Mouse (Mus musculus) forebrain, embryonic 12.5 days (tissue): ENCODE data around the gene Cox19. TPM values are rescaled to one million over a fixed set of nuclear protein-coding genes. Genes with fewer than 3 reads are reported as not detected.

Source experiments
- ATAC-seq: fragments of 200-750 bp; cut with Nextera tagmentation; 2 replicates; pipeline ENCODE4 v1.8.0; 2017; ENCODE audit warnings: moderate TSS enrichment; ENCODE audit not compliant: low FRiP score
- H3K27ac ChIP-seq: fragments of 300-500 bp; sonication (generic); 2 replicates; pipeline ENCODE4 v1.5.1; 2016; ENCODE audit warnings: mild to moderate bottlenecking
- H3K27me3 ChIP-seq: fragments of 300-500 bp; sonication (generic); 2 replicates; pipeline ENCODE4 v1.6.1; 2016; ENCODE audit warnings: mild to moderate bottlenecking
- H3K36me3 ChIP-seq: fragments of 300-500 bp; sonication (generic); replicated peaks from 2 replicates; pipeline ENCODE4 v1.6.1; 2016; ENCODE audit warnings: mild to moderate bottlenecking
- H3K4me1 ChIP-seq: fragments of 300-500 bp; sonication (generic); 2 replicates; pipeline ENCODE4 v1.6.1; 2016
- H3K4me2 ChIP-seq: fragments of 300-500 bp; sonication (generic); 2 replicates; pipeline ENCODE4 v1.6.1; 2016; ENCODE audit warnings: mild to moderate bottlenecking, moderate library complexity
- H3K4me3 ChIP-seq: fragments of 300-500 bp; sonication (generic); replicated peaks from 2 replicates; pipeline ENCODE4 v1.5.1; 2016; ENCODE audit warnings: mild to moderate bottlenecking
- H3K9ac ChIP-seq: fragments of 300-500 bp; sonication (generic); 2 replicates; pipeline ENCODE4 v1.6.1; 2016; ENCODE audit warnings: mild to moderate bottlenecking
- H3K9me3 ChIP-seq: fragments of 300-500 bp; sonication (generic); 2 replicates; pipeline ENCODE4 v1.6.1; 2016
- WGBS: fragments of 180-500 bp; shearing (Covaris S2); methylation state at CpG from one replicate; pipeline ENCODE4 v1.1.7; 2016; 5-methylcytosine and 5-hydroxymethylcytosine counted together
- polyA plus RNA-seq: library from polyadenylated mRNA; unstranded; fragments of >200 nt; fragmentation: Nextera tagmentation; extraction: Ambion mirVana; gene quantifications from 2 replicates; pipeline ENCODE4 v1.2.1, GENCODE M21; 2016

The Cox19 gene
- polyA plus RNA-seq, 1 experiment from 2014 or later: 117 TPM

GRCm38 (mm10) chr5:139367884-139368458 lies 16.8 kb upstream of the Cox19 start:
- H3K4me2 ChIP-seq: no peak overlapping the region
- no peak overlapping the region for H3K27ac ChIP-seq
- WGBS: 97% methylated on average over 4 of the region's 4 CpGs
- no peaks in the 10 kb centered on the region for H3K36me3 ChIP-seq
- no peak overlapping the region for H3K9ac ChIP-seq
- peaks cover 37% of the 10 kb centered on the region for H3K4me1 ChIP-seq
- H3K27me3 ChIP-seq: 0 out of 2 replicates have a peak, but pooled peaks cover 4% of the 10 kb centered on the region
- H3K4me3 ChIP-seq: no peak overlapping the region
- H3K9me3 ChIP-seq: no peaks in the 10 kb centered on the region
- no peak for ATAC-seq

GRCm38 (mm10) chr5:139366484-139366883 lies 15.3 kb upstream of the Cox19 start:
- H3K36me3 ChIP-seq: no peaks in the 10 kb centered on the region
- no peak overlapping the region for H3K4me2 ChIP-seq
- ATAC-seq: no peak
- no peak overlapping the region for H3K4me3 ChIP-seq
- WGBS: 80% methylated on average over 11 of the region's 11 CpGs
- H3K4me1 ChIP-seq: peaks cover 29% of the 10 kb centered on the region
- H3K9ac ChIP-seq: no peak overlapping the region
- 0 out of 2 replicates have a peak, but pooled peaks cover 4% of the 10 kb centered on the region for H3K27me3 ChIP-seq
- H3K9me3 ChIP-seq: no peaks in the 10 kb centered on the region
- no peak overlapping the region for H3K27ac ChIP-seq

GRCm38 (mm10) chr5:139365827-139366226 lies 14.6 kb upstream of the Cox19 start:
- Histone ChIP-seq H3K27me3 (0 out of 2 replicates have a peak, but pooled peaks cover 4% of the 10 kb centered on the region), H3K27ac (no peak overlapping the region), H3K9ac (no peak overlapping the region), H3K4me2 (no peak overlapping the region), H3K36me3 (no peaks in the 10 kb centered on the region), H3K4me1 (peaks cover 23% of the 10 kb centered on the region), H3K4me3 (no peak overlapping the region), H3K9me3 (no peaks in the 10 kb centered on the region)
- WGBS: 69% methylated on average over 1 of the region's 1 CpGs
- no peak for ATAC-seq

GRCm38 (mm10) chr5:139364911-139365571 lies 13.8 kb upstream of the Cox19 start:
- H3K27me3 ChIP-seq: 0 out of 2 replicates have a peak, but pooled peaks cover 2% of the 10 kb centered on the region
- peaks cover 15% of the 10 kb centered on the region for H3K4me1 ChIP-seq
- H3K9me3 ChIP-seq: no peaks in the 10 kb centered on the region
- no peak overlapping the region for H3K27ac ChIP-seq
- H3K4me2 ChIP-seq: no peak overlapping the region
- 41% methylated on average over 5 of the region's 5 CpGs for WGBS
- no peak for ATAC-seq
- H3K4me3 ChIP-seq: no peak overlapping the region
- H3K36me3 ChIP-seq: 0 out of 2 replicates have a peak, but pooled peaks cover 2% of the 10 kb centered on the region
- no peak overlapping the region for H3K9ac ChIP-seq

GRCm38 (mm10) chr5:139364260-139364910 lies 13.2 kb upstream of the Cox19 start:
- no peak overlapping the region for H3K4me3 ChIP-seq
- WGBS: 40% methylated on average over 12 of the region's 12 CpGs
- peak; percentile 69 for ATAC-seq
- H3K36me3 ChIP-seq: 0 out of 2 replicates have a peak, but pooled peaks cover 2% of the 10 kb centered on the region
- H3K27ac ChIP-seq: no peak overlapping the region
- no peak overlapping the region for H3K9ac ChIP-seq
- no peak overlapping the region for H3K4me2 ChIP-seq
- H3K27me3 ChIP-seq: no peaks in the 10 kb centered on the region
- peaks cover 15% of the 10 kb centered on the region for H3K4me1 ChIP-seq
- H3K9me3 ChIP-seq: no peaks in the 10 kb centered on the region

GRCm38 (mm10) chr5:139363858-139364257 lies 12.6 kb upstream of the Cox19 start:
- 64% methylated on average over 7 of the region's 7 CpGs for WGBS
- H3K36me3 ChIP-seq: 0 out of 2 replicates have a peak, but pooled peaks cover 2% of the 10 kb centered on the region
- H3K9me3 ChIP-seq: no peaks in the 10 kb centered on the region
- no peak overlapping the region for H3K9ac ChIP-seq
- H3K27ac ChIP-seq: no peak overlapping the region
- H3K4me2 ChIP-seq: no peak overlapping the region
- peaks cover 14% of the 10 kb centered on the region for H3K4me1 ChIP-seq
- no peak for ATAC-seq
- H3K4me3 ChIP-seq: no peak overlapping the region
- H3K27me3 ChIP-seq: no peaks in the 10 kb centered on the region

GRCm38 (mm10) chr5:139359244-139359643 lies 8.0 kb upstream of the Cox19 start:
- Histone ChIP-seq H3K9me3 (no peaks in the 10 kb centered on the region), H3K4me2 (no peak overlapping the region), H3K27ac (no peak overlapping the region), H3K9ac (no peak overlapping the region), H3K36me3 (peaks cover 2% of the 10 kb centered on the region; the same call in 1 of the 2 replicates), H3K4me3 (no peak overlapping the region), H3K4me1 (0 out of 2 replicates have a peak, but pooled peaks cover under 1% of the 10 kb centered on the region), H3K27me3 (no peaks in the 10 kb centered on the region)
- ATAC-seq: no peak
- WGBS: 97% methylated on average over 5 of the region's 5 CpGs

GRCm38 (mm10) chr5:139358653-139359052 lies 7.4 kb upstream of the Cox19 start:
- Histone ChIP-seq H3K9ac (no peak overlapping the region), H3K4me2 (no peak overlapping the region), H3K36me3 (peaks cover 2% of the 10 kb centered on the region; the same call in 1 of the 2 replicates), H3K27me3 (no peaks in the 10 kb centered on the region), H3K27ac (no peak overlapping the region), H3K9me3 (no peaks in the 10 kb centered on the region), H3K4me1 (no peaks in the 10 kb centered on the region), H3K4me3 (no peak overlapping the region)
- WGBS: 78% methylated on average over 2 of the region's 2 CpGs
- ATAC-seq: peak; percentile 31; the same call in 1 of the 2 replicates

GRCm38 (mm10) chr5:139355235-139355772 lies 4.1 kb upstream of the Cox19 start:
- ATAC-seq: peak; percentile 51

GRCm38 (mm10) chr5:139353946-139354345 lies 2.7 kb upstream of the Cox19 start:
- Histone ChIP-seq H3K4me2 (no peak overlapping the region), H3K27ac (no peak overlapping the region), H3K27me3 (peaks cover 12% of the 10 kb centered on the region; the same call in 1 of the 2 replicates), H3K4me1 (peaks cover 4% of the 10 kb centered on the region; the same call in 1 of the 2 replicates), H3K36me3 (no peaks in the 10 kb centered on the region; the same call in 1 of the 2 replicates), H3K9me3 (no peaks in the 10 kb centered on the region), H3K4me3 (no peak overlapping the region), H3K9ac (no peak overlapping the region)
- 82% methylated on average over 11 of the region's 11 CpGs for WGBS
- ATAC-seq: no peak

More at GRCm38 (mm10) chr5:139355235-139355772, 4.1 kb upstream of the Cox19 start:
- Histone ChIP-seq H3K9ac (no peak overlapping the region), H3K4me1 (peaks cover 4% of the 10 kb centered on the region; the same call in 1 of the 2 replicates), H3K4me2 (no peak overlapping the region), H3K9me3 (no peaks in the 10 kb centered on the region), H3K4me3 (no peak overlapping the region), H3K27ac (no peak overlapping the region), H3K27me3 (peaks cover 12% of the 10 kb centered on the region; the same call in 1 of the 2 replicates), H3K36me3 (peaks cover 2% of the 10 kb centered on the region; the same call in 1 of the 2 replicates)
- 35% methylated on average over 19 of the region's 19 CpGs for WGBS

GRCm38 (mm10) chr5:139353496-139353895 lies 2.3 kb upstream of the Cox19 start:
- no peaks in the 10 kb centered on the region for H3K9me3 ChIP-seq
- 62% methylated on average over 10 of the region's 10 CpGs for WGBS
- no peak overlapping the region for H3K4me3 ChIP-seq
- no peak for ATAC-seq
- H3K36me3 ChIP-seq: no peaks in the 10 kb centered on the region; the same call in 1 of the 2 replicates
- H3K4me1 ChIP-seq: peaks cover 4% of the 10 kb centered on the region; the same call in 1 of the 2 replicates
- peaks cover 12% of the 10 kb centered on the region; the same call in 1 of the 2 replicates for H3K27me3 ChIP-seq
- H3K4me2 ChIP-seq: no peak overlapping the region
- H3K9ac ChIP-seq: no peak overlapping the region
- H3K27ac ChIP-seq: no peak overlapping the region

GRCm38 (mm10) chr5:139352317-139352716 lies 1.1 kb upstream of the Cox19 start, which contains the start of gene Cyp2w1:
TSS of gene Cyp2w1 (plus strand) at chr5:139352617.
- WGBS: 69% methylated on average over 6 of the region's 6 CpGs
- H3K4me3 ChIP-seq: no peak within 1 kb of the TSS
- H3K9me3 ChIP-seq: no peaks in the 10 kb centered on the region
- peaks cover 4% of the 10 kb centered on the region; the same call in 1 of the 2 replicates for H3K4me1 ChIP-seq
- peaks cover 16% of the 10 kb centered on the region; the same call in 1 of the 2 replicates for H3K27me3 ChIP-seq
- H3K9ac ChIP-seq: no peak within 1 kb of the TSS
- no peak within 1 kb of the TSS for H3K27ac ChIP-seq
- no peak for ATAC-seq
- no peak within 1 kb of the TSS for H3K4me2 ChIP-seq
- no peaks in the 10 kb centered on the region for H3K36me3 ChIP-seq
